Mouse (Mus musculus) WW6 (cell line): ENCODE data around the gene Gm9048.
"Not testable (repeated sequence)": the region's sequence is repeated elsewhere in the genome, so short reads cannot be mapped to it uniquely, and the experiment has no call there.

Experiments used
- DNase-seq: peaks from one replicate; pipeline ENCODE4 v3.0.0-alpha.2; 2013; ENCODE audit warnings: low read depth, low spot score

The Gm9048 gene

DNA sequence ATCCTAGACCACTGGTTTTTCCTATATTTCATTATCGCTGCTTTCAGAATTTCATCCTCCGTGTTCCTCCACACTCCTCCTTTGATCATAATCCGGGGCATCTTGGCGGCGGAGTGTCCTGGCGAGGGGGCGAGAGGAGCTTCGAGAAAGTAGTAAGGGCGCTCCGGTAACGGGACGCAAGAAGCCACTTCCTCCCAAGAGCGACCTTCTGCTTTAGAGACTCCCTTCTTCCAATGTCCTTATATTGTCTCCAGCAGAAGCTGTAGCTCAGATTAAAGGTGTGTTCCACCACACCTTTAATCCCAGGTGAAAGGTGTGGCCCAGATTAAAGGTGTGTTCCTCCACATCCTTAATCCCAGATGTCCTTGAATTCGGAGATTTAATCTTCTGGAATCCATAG, at the start of gene Gm9048:
Gene Gm9048, minus strand, starts transcription at position 101 of the 400 bp plus-strand sequence.
- DNase-seq = not testable (repeated sequence)

- DNase-seq = peak; percentile 70
Measured at GRCm38 (mm10) chr10:118370443-118370842, 22.0 kb upstream of the Gm9048 start.

DNA sequence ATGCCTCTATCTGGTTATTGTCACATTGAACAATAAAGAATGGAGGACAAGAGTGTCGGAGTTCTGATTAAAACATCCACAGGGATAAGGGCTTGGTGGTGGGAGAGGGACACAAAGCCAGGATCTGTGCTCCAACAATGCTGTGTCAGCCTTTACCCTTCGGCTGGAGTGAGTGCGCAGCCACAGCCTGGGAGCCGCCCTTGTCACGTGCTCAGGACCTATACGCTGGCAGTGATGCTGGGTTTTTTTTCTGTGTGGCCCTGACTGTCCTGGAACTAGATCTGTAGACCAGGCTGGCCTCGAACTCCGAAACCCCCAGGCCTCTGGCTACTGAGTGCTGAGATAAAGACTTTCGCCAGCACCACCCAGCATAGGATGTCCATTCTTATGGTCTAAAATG, 21.0 kb upstream of the Gm9048 start:
- DNase-seq = no peak

GRCm38 (mm10) chr10:118354005-118354404, 5.5 kb upstream of the Gm9048 start, which contains the start of gene Gm9049:
Gm9049 (minus strand) TSS chr10:118354105.
- not testable (repeated sequence) for DNase-seq

- not testable (repeated sequence) for DNase-seq
Measured at GRCm38 (mm10) chr10:118343155-118343554, 5.3 kb downstream of the Gm9048 start, which contains the start of gene Gm9046. Gm9046 (minus strand) TSS chr10:118343255.

DNA sequence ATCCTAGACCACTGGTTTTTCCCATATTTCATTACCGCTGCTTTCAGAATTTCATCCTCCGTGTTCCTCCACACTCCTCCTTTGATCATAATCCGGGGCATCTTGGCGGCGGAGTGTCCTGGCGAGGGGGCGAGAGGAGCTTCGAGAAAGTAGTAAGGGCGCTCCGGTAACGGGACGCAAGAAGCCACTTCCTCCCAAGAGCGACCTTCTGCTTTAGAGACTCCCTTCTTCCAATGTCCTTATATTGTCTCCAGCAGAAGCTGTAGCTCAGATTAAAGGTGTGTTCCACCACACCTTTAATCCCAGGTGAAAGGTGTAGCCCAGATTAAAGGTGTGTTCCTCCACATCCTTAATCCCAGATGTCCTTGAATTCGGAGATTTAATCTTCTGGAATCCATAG, 10.7 kb downstream of the Gm9048 start, which contains the start of gene Gm9045:
Gene Gm9045, minus strand, starts transcription at position 101 of the 400 bp plus-strand sequence.
- not testable (repeated sequence) for DNase-seq

DNA sequence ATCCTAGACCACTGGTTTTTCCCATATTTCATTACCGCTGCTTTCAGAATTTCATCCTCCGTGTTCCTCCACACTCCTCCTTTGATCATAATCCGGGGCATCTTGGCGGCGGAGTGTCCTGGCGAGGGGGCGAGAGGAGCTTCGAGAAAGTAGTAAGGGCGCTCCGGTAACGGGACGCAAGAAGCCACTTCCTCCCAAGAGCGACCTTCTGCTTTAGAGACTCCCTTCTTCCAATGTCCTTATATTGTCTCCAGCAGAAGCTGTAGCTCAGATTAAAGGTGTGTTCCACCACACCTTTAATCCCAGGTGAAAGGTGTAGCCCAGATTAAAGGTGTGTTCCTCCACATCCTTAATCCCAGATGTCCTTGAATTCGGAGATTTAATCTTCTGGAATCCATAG, 16.2 kb downstream of the Gm9048 start, which contains the start of gene Gm9044:
Gene Gm9044, minus strand, starts transcription at position 101 of the 400 bp plus-strand sequence.
- not testable (repeated sequence) for DNase-seq

DNA sequence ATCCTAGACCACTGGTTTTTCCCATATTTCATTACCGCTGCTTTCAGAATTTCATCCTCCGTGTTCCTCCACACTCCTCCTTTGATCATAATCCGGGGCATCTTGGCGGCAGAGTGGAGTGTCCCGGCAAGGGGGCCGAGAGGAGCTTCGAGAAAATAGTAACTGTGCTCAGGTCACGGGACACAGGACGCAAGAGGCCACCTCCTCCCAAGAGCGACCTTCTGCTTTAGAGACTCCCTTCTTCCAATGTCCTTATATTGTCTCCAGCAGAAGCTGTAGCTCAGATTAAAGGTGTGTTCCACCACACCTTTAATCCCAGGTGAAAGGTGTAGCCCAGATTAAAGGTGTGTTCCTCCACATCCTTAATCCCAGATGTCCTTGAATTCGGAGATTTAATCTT, 21.6 kb downstream of the Gm9048 start, which contains the start of gene Gm9040:
Gene Gm9040, minus strand, starts transcription at position 101 of the 400 bp plus-strand sequence.
- not testable (repeated sequence) for DNase-seq

DNA sequence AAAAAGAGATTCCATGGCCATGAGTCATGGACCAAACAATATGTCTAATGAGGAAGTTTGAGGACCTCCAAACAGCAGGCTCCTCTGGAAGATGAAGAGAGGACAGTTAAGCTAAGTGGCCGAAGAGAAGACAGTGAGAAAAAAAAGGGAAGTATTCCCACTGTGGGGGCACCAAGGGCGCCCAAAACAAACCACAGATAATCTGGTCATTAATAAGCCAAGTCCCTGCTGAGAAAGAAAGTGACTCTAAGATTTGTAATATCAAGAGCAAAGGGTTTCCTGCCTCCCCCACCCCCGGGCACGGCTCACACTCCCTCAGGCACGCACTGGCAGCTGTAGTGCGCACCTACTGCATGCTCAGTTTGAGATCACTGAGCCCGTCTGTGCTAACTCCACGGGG, 29.5 kb downstream of the Gm9048 start:
- DNase-seq = no peak

- not testable (repeated sequence) for DNase-seq
Measured at GRCm38 (mm10) chr10:118302133-118302532, 46.3 kb downstream of the Gm9048 start.
